Mouse (Mus musculus) lung, postnatal 0 days (tissue): ENCODE data around the gene Nme8.

Experiments
- CTCF ChIP-seq: IDR thresholded peaks from 2 replicates; pipeline ENCODE4 v1.5.1; 2016; ENCODE audit warnings: antibody characterized with exemption, mild to moderate bottlenecking
- EP300 ChIP-seq: IDR thresholded peaks from 2 replicates; pipeline ENCODE4 v1.6.1; 2016; ENCODE audit warnings: antibody characterized with exemption, mild to moderate bottlenecking, control low read depth

- no peak for TF ChIP-seq CTCF
- no peak for TF ChIP-seq EP300
Measured at GRCm38 (mm10) chr13:19668355-19669140, 29.0 kb downstream of the Nme8 start.
